Mouse (Mus musculus) adrenal gland, postnatal 25 days (tissue): ENCODE measurements around the gene Wnk4. TPM values are rescaled to one million over a fixed set of nuclear protein-coding genes. Genes with fewer than 3 reads are reported as not detected.
"Not testable (repeated sequence)": the region's sequence is repeated elsewhere in the genome, so short reads cannot be mapped to it uniquely, and the experiment has no call there.

Experiments
- DNase-seq: peaks from one replicate; pipeline ENCODE4 v3.0.0; 2021; ENCODE audit warnings: mixed read lengths
- total RNA-seq: library from RNA; stranded (reverse); gene quantifications from 2 replicates; pipeline ENCODE4 v1.2.3, GENCODE M21; 2021

Gene Wnk4
- total RNA-seq, 1 experiment from 2014 or later = 2.6 TPM

DNA sequence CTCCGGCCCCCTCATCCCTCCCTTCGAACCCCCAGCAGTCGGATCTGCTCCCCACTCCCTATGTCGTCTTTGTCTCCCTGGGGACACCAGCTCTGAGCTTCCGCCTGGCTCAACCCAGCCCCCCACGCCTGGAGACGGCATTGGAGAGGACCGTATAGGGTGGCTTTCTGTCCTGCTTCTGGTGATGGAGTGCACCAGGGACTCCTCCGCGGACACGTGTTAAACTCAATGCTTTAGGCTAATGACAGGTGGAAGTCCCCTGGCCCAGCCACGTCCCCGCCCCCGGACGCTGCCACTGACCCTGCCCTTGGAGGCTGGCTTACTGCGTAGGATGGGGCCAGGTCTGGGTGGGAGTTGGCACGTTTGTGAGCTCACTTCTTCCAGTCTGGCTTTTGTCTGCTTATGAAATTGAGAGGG lies 56.1 kb downstream of the Wnk4 start:
- DNase-seq = no peak

DNA sequence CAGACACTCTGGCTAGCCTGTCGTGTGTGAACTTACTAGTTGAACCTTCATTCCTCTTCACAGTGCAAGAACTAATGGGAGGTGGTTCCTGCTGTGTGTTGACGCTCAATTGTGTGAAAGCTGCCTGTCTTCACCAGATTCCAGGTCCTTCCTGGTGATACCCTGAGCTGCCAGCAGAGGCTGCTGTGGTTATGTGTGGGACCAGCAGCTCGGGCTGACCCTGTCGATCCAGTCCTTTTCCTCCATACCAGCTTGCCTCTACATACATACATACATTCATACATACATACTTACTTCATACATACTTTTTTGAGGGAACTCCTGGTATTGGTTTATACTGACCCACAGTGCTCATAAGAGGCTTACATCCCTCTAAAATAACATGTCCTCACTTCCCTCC lies 63.2 kb downstream of the Wnk4 start:
- peak; percentile 73 for DNase-seq

DNA sequence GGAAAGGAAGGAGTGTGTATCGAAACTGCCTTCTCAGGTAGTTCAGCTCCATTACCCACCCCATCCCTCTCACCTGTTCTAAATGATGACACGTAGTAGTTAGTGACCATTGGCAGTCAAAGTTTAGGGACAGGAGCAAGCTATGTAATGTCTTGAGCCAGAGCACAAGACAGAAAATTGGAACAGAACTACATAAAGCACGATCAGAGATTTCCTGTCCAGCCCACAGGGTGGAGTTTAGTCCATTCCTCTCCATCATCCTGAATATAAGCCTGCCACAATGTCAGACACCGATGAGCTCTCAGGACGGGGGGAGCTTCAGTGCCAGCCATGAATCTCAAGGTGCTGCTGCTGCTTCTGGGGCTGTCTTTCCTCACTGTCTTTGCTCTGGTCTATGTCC lies 64.4 kb downstream of the Wnk4 start, which contains the start of gene Aoc2:
Aoc2 (plus strand) TSS at position 301 of the 400 bp plus-strand sequence.
- DNase-seq = no peak

DNA sequence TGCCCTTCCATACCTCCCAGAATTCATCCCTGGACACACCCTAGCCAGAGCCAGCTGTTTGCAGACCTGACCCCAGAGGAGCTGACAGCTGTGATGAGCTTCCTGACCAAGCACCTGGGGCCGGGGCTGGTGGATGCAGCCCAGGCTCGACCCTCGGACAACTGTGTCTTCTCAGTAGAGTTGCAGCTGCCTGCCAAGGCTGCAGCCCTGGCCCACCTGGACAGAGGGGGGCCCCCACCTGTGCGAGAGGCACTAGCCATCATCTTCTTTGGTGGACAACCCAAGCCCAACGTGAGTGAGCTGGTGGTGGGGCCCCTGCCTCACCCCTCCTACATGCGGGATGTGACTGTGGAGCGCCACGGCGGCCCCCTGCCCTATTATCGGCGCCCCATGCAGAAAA lies 64.8 kb downstream of the Wnk4 start:
- DNase-seq = not testable (repeated sequence)

DNA sequence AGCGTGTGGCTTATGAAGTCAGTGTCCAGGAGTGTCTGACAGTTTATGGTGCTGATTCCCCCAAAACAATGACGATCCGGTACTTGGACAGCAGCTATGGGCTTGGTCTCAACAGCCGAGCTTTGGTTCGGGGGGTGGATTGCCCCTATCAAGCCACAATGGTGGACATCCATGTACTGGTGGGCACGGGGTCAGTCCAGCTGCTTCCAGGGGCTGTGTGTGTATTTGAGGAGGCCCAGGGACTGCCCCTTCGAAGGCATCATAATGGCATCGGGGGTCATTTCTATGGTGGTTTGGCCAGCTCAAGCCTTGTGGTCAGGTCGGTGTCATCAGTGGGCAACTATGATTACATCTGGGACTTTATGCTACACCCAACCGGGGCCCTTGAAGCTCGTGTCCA lies 65.8 kb downstream of the Wnk4 start:
- DNase-seq = no peak

Other genes starting within 250 kb of the Wnk4 start
- 39.3 and 54.1 TPM in 2 replicates for gene Naglu, start 190.6 kb upstream of the Wnk4 start, total RNA-seq
- 2.6 and 3.3 TPM in 2 replicates for gene Hsd17b1, start 182.2 kb upstream of the Wnk4 start, total RNA-seq
- gene Coasy, start 178.0 kb upstream of the Wnk4 start, total RNA-seq = 93.5 and 115 TPM in 2 replicates
- gene Mlx, start 173.3 kb upstream of the Wnk4 start, total RNA-seq = 55.2 and 70.0 TPM in 2 replicates
- 7.1 and 9.4 TPM in 2 replicates for gene Psmc3ip, start 165.1 kb upstream of the Wnk4 start, total RNA-seq
- gene Retreg3, start 140.7 kb upstream of the Wnk4 start, total RNA-seq = 53.5 and 64.1 TPM in 2 replicates
- gene Tubg1, start 140.6 kb upstream of the Wnk4 start, total RNA-seq = 42.1 and 50.1 TPM in 2 replicates
- gene Tubg2, start 104.7 kb upstream of the Wnk4 start, total RNA-seq = 5.7 and 6.4 TPM in 2 replicates
- 6.6 and 9.1 TPM in 2 replicates for gene Cntnap1, start 90.0 kb upstream of the Wnk4 start, total RNA-seq
- 31.1 and 36.4 TPM in 2 replicates for gene Plekhh3, start 89.2 kb upstream of the Wnk4 start, total RNA-seq
- 0.18 TPM in 1 of 2 replicates, not detected in the other for gene Ccr10, start 85.1 kb upstream of the Wnk4 start, total RNA-seq
- 37.3 and 49.6 TPM in 2 replicates for gene Ezh1, start 34.1 kb upstream of the Wnk4 start, total RNA-seq
- gene Ramp2, start 14.5 kb upstream of the Wnk4 start, total RNA-seq = 53.9 and 57.0 TPM in 2 replicates
- gene Vps25, start 6.9 kb upstream of the Wnk4 start, total RNA-seq = 112 and 116 TPM in 2 replicates
- 0.67 and 0.73 TPM in 2 replicates for gene Cntd1, start 18.4 kb downstream of the Wnk4 start, total RNA-seq
- gene Coa3, start 18.5 kb downstream of the Wnk4 start, total RNA-seq = 67.9 and 74.9 TPM in 2 replicates
- gene Becn1, start 41.7 kb downstream of the Wnk4 start, total RNA-seq = 117 and 159 TPM in 2 replicates
- gene Psme3, start 55.6 kb downstream of the Wnk4 start, total RNA-seq = 126 and 131 TPM in 2 replicates
- gene Aoc2, start 64.5 kb downstream of the Wnk4 start, total RNA-seq = 4.6 and 6.5 TPM in 2 replicates
- gene Aoc3, start 70.0 kb downstream of the Wnk4 start, total RNA-seq = 30.8 and 35.7 TPM in 2 replicates
- gene G6pc, start 107.0 kb downstream of the Wnk4 start, total RNA-seq = 1.8 TPM in 2 replicates
- gene Aarsd1, start 157.0 kb downstream of the Wnk4 start, total RNA-seq = 34.0 and 36.3 TPM in 2 replicates
- gene Gm27029, start 164.2 kb downstream of the Wnk4 start, total RNA-seq = 3.7 and 4.2 TPM in 2 replicates
- 26.3 and 26.4 TPM in 2 replicates for gene Rundc1, start 164.5 kb downstream of the Wnk4 start, total RNA-seq
- 3.2 and 3.9 TPM in 2 replicates for gene Ptges3l, start 164.8 kb downstream of the Wnk4 start, total RNA-seq
- 74.2 and 91.6 TPM in 2 replicates for gene Rpl27, start 181.7 kb downstream of the Wnk4 start, total RNA-seq
- gene Ifi35, start 187.8 kb downstream of the Wnk4 start, total RNA-seq = 33.5 and 39.5 TPM in 2 replicates
- 8.1 and 11.1 TPM in 2 replicates for gene Rnd2, start 204.4 kb downstream of the Wnk4 start, total RNA-seq
- 104 and 112 TPM in 2 replicates for gene Vat1, start 205.7 kb downstream of the Wnk4 start, total RNA-seq